In genomic region chr11:23497335-23497717, GRCm38 (mm10) we compare ENCODE assay signal across 9 mouse cellular contexts. TPM values are rescaled to one million over a fixed set of nuclear protein-coding genes. Genes with fewer than 3 reads are reported as not detected.
A peak's percentile ranks its signal among the peaks of the same experiment; 100 is the strongest.
DNase-seq lines count a peak whose midpoint lies in the region; ATAC-seq and TF ChIP-seq lines count a peak whose summit lies in the region.
"Had no signal": no experiment of that assay in that cellular context is flagged by ENCODE, and none has a peak within 500 bp of the region (broad histone marks: within the 10 kb centered on the region; RNA-seq: fewer than 3 reads in every experiment).

No protein-coding gene starts in this region.

- DNase-seq in 3T3-L1 (ENCODE audit: low read depth, low spot score) = peak; percentile 79
- DNase-seq in cerebellum, postnatal 4 days (ENCODE audit: low spot score in 2 of 2) = peak; percentile 57 to 72
- peak; percentile 69 for DNase-seq in gastrocnemius, postnatal 10 days
- DNase-seq in liver, embryonic 13.5 days = no peak
- peak; percentile 83 for DNase-seq in naive thymus-derived CD4-positive, alpha-beta T cell, adult 2 months (ENCODE audit: low read depth)
- DNase-seq in thymus, postnatal 4 days = no peak

- no peak for TF ChIP-seq POLR2A in ES-Bruce4 (IDR thresholded peaks at IDR 0.05; ENCODE audit: insufficient read depth, low read length)

- no peak overlapping the region for H3K27ac ChIP-seq in ES-Bruce4 (ENCODE audit: insufficient read depth, low read length)
- peak overlapping the region; percentile 96 for H3K27ac ChIP-seq in kidney, embryonic 16.5 days (ENCODE audit: low read length)
- H3K27ac ChIP-seq in liver, embryonic 13.5 days = peak overlapping the region; percentile 92

- H3K9me3 ChIP-seq in ES-Bruce4 (replicated peaks; ENCODE audit: control insufficient read depth, insufficient read depth, low read length, poor library complexity, severe bottlenecking) = no peaks in the 10 kb centered on the region
- H3K9me3 ChIP-seq in kidney, embryonic 16.5 days (ENCODE audit: low read length) = no peaks in the 10 kb centered on the region
- H3K9me3 ChIP-seq in liver, embryonic 13.5 days (replicated peaks) = no peaks in the 10 kb centered on the region

- TF ChIP-seq CTCF in ES-Bruce4 (IDR thresholded peaks at IDR 0.05; ENCODE audit: low read depth, low read length) = no peak

- H3K36me3 ChIP-seq in ES-Bruce4 (ENCODE audit: control insufficient read depth, insufficient read depth, low read length, poor library complexity, severe bottlenecking) = peaks cover 19% of the 10 kb centered on the region
- H3K36me3 ChIP-seq in kidney, embryonic 16.5 days (ENCODE audit: insufficient read depth, low read length) = peaks cover 23% of the 10 kb centered on the region
- H3K36me3 ChIP-seq in liver, embryonic 13.5 days = peaks cover 35% of the 10 kb centered on the region

- no peaks in the 10 kb centered on the region for H3K4me1 ChIP-seq in ES-Bruce4 (ENCODE audit: control insufficient read depth, insufficient read depth, low read length)
- peaks cover 20% of the 10 kb centered on the region for H3K4me1 ChIP-seq in kidney, embryonic 16.5 days (ENCODE audit: insufficient read depth, low read length)
- peaks cover 35% of the 10 kb centered on the region for H3K4me1 ChIP-seq in liver, embryonic 13.5 days (replicated peaks)

- H3K4me3 ChIP-seq in ES-Bruce4 (ENCODE audit: low read depth, low read length) = peak overlapping the region; percentile 67
- H3K4me3 ChIP-seq in kidney, embryonic 16.5 days (ENCODE audit: low read length) = peak overlapping the region; percentile 86
- peak overlapping the region; percentile 92 for H3K4me3 ChIP-seq in liver, embryonic 13.5 days (replicated peaks)

- H3K4me2 ChIP-seq in kidney, embryonic 16.5 days (replicated peaks; ENCODE audit: low read depth, low read length) = peak overlapping the region; percentile 67
- peak overlapping the region; percentile 84 for H3K4me2 ChIP-seq in liver, embryonic 13.5 days

- ATAC-seq in kidney, embryonic 16.5 days (ENCODE audit: low FRiP score, low TSS enrichment) = peak; percentile 87
- peak; percentile 64 for ATAC-seq in liver, embryonic 13.5 days (ENCODE audit: low read depth)

- under 1% methylated on average over 21 of the region's 22 CpGs for WGBS in kidney, embryonic 16.5 days
- 0% methylated on average over 22 of the region's 22 CpGs for WGBS in liver, embryonic 13.5 days (ENCODE audit: insufficient replicate concordance)

- peak overlapping the region; percentile 67 for H3K9ac ChIP-seq in ES-Bruce4 (ENCODE audit: low read depth, poor library complexity, severe bottlenecking)
- H3K9ac ChIP-seq in kidney, embryonic 16.5 days (replicated peaks; ENCODE audit: low read length) = peak overlapping the region; percentile 95
- peak overlapping the region; percentile 96 for H3K9ac ChIP-seq in liver, embryonic 13.5 days

- no peak for TF ChIP-seq EP300 in ES-Bruce4 (IDR thresholded peaks at IDR 0.05; ENCODE audit: insufficient read depth, low read depth, low read length)

- H3K27me3 ChIP-seq in ES-Bruce4 (ENCODE audit: control insufficient read depth, insufficient read depth, low read length, poor library complexity, severe bottlenecking) = no peaks in the 10 kb centered on the region
- H3K27me3 ChIP-seq in kidney, embryonic 16.5 days (ENCODE audit: insufficient read depth, low read length) = no peaks in the 10 kb centered on the region
- H3K27me3 ChIP-seq in liver, embryonic 13.5 days = no peaks in the 10 kb centered on the region

RNA-seq across cellular contexts. Expression of gene Ahsa2, which starts 0.5 kb away (rescaled TPM):
- 49.1 and 52.1 TPM in 2 replicates for polyA plus RNA-seq in ES-Bruce4 (2011; ENCODE audit: insufficient read depth, insufficient read length, low read depth, missing spikeins)
- 10 to 100 TPM; 38.1 to 45.6 TPM for total RNA-seq in gastrocnemius, postnatal 10 days (2021)
- 81.7 and 83.1 TPM in 2 replicates for polyA plus RNA-seq in kidney, embryonic 16.5 days (2015; fragmentation: Nextera tagmentation; extraction: Ambion mirVana)
- polyA plus RNA-seq in liver, embryonic 13.5 days (2015; fragmentation: Nextera tagmentation; extraction: Ambion mirVana) = 30.0 and 43.5 TPM in 2 replicates

RNA-seq across cellular contexts. Expression of gene 1700093K21Rik, which starts 23.6 kb away (rescaled TPM):
- polyA plus RNA-seq in ES-Bruce4 (2011; ENCODE audit: insufficient read depth, insufficient read length, low read depth, missing spikeins) = 0.64 TPM in 1 of 2 replicates, not detected in the other
- total RNA-seq in gastrocnemius, postnatal 10 days (2021) = under 1 TPM in 1 of 2 experiments, not detected in 1; 0.41 TPM
- not detected in 2 replicates for polyA plus RNA-seq in kidney, embryonic 16.5 days (2015; fragmentation: Nextera tagmentation; extraction: Ambion mirVana)
- not detected in 2 replicates for polyA plus RNA-seq in liver, embryonic 13.5 days (2015; fragmentation: Nextera tagmentation; extraction: Ambion mirVana)
- total RNA-seq: neutrophil, adult 5-6 weeks had no signal

Comparison
In these comparisons a context has a peak if more than half of its experiments do, and no peak if none do; other contexts are left out.
1. DNase-seq: peak in 3T3-L1 (single experiment), cerebellum, postnatal 4 days (2 of 2), gastrocnemius, postnatal 10 days (single experiment) and naive thymus-derived CD4-positive, alpha-beta T cell, adult 2 months (single experiment); none in liver, embryonic 13.5 days (single experiment) and thymus, postnatal 4 days (single experiment).
2. Peak in every context shown above with its lines, with median percentiles within 50 percentile points of each other: H3K4me3 ChIP-seq and H3K9ac ChIP-seq.